Mouse (Mus musculus) limb, embryonic 14.5 days (tissue): ENCODE measurements around the gene Ndufb3. TPM values are rescaled to one million over a fixed set of nuclear protein-coding genes. Genes with fewer than 3 reads are reported as not detected.
"Not testable (repeated sequence)": the region's sequence is repeated elsewhere in the genome, so short reads cannot be mapped to it uniquely, and the experiment has no call there.

Experiments
- ATAC-seq: fragments of 200-750 bp; cut with Nextera tagmentation; 2 replicates; pipeline ENCODE4 v1.8.0; 2017; ENCODE audit warnings: low read depth, moderate number of reproducible peaks, moderate TSS enrichment; ENCODE audit not compliant: low FRiP score
- DNase-seq: peaks from one replicate; pipeline ENCODE4 v3.0.0-alpha.2; 2015; ENCODE audit warnings: low spot score
- H3K27ac ChIP-seq: fragments of 300-500 bp; sonication (generic); replicated peaks from 2 replicates; pipeline ENCODE4 v1.5.1; 2014; ENCODE audit warnings: low read depth, mild to moderate bottlenecking, low read length, moderate library complexity, mixed read lengths
- H3K27me3 ChIP-seq: fragments of 300-500 bp; sonication (generic); 2 replicates; pipeline ENCODE4 v1.6.1; 2014; ENCODE audit warnings: low read length, mixed read lengths; ENCODE audit not compliant: control insufficient read depth, insufficient read depth
- H3K36me3 ChIP-seq: fragments of 300-500 bp; sonication (generic); 2 replicates; pipeline ENCODE4 v1.6.1; 2014; ENCODE audit warnings: mild to moderate bottlenecking, low read length, moderate library complexity, mixed read lengths; ENCODE audit not compliant: control insufficient read depth, insufficient read depth
- H3K4me1 ChIP-seq: fragments of 300-500 bp; sonication (generic); 2 replicates; pipeline ENCODE4 v1.6.1; 2014; ENCODE audit warnings: antibody characterized with exemption, low read length, mixed read lengths; ENCODE audit not compliant: control insufficient read depth, insufficient read depth
- H3K4me2 ChIP-seq: fragments of 300-500 bp; sonication (generic); replicated peaks from 2 replicates; pipeline ENCODE4 v1.6.1; 2014; ENCODE audit warnings: low read depth, mild to moderate bottlenecking, low read length, moderate library complexity; ENCODE audit not compliant: severe bottlenecking
- H3K4me3 ChIP-seq: fragments of 300-500 bp; sonication (generic); replicated peaks from 2 replicates; pipeline ENCODE4 v1.5.1; 2014; ENCODE audit warnings: low read length
- H3K9ac ChIP-seq: fragments of 300-500 bp; sonication (generic); 2 replicates; pipeline ENCODE4 v1.6.1; 2014; ENCODE audit warnings: mild to moderate bottlenecking, low read depth, low read length, moderate library complexity; ENCODE audit not compliant: severe bottlenecking
- H3K9me3 ChIP-seq: fragments of 300-500 bp; sonication (generic); 2 replicates; pipeline ENCODE4 v1.6.1; 2016; ENCODE audit warnings: low read length; ENCODE audit not compliant: control insufficient read depth
- POLR2A ChIP-seq: fragments of 200-500 bp; IDR thresholded peaks from 2 replicates; pipeline ENCODE4 v1.8.0; 2012; ENCODE audit warnings: inconsistent platforms, mild to moderate bottlenecking, moderate library complexity, borderline replicate concordance; ENCODE audit not compliant: insufficient read depth, insufficient read length; ENCODE audit errors: extremely low read depth
- WGBS: fragments of 180-500 bp; shearing (Covaris S2); extraction: QIAGEN DNeasy Blood & Tissue Kit; methylation state at CpG from one replicate; pipeline ENCODE4 v1.1.7; 2014; 5-methylcytosine and 5-hydroxymethylcytosine counted together
- polyA plus RNA-seq, 2 experiments: library from polyadenylated mRNA; depleted of rRNA in 1 of 2; stranded (reverse) in 1 of 2; unstranded in 1 of 2; fragments of >200 nt; fragmentation: Nextera tagmentation in 1 of 2; extraction: Ambion mirVana in 1 of 2; gene quantifications; 2 replicates each; pipeline versions ENCODE4 v1.2.1 to v1.2.3; 2012 to 2014

Ndufb3 gene
- polyA plus RNA-seq, 2 experiments, result 136 to 164 TPM

GRCm38 (mm10) chr1:58584271-58584670, 1.9 kb upstream of the Ndufb3 start:
- no peak overlapping the region for H3K27ac ChIP-seq
- no peak for ATAC-seq
- no peak overlapping the region for H3K4me3 ChIP-seq
- DNase-seq, result no peak
- 76% methylated on average over 1 of the region's 1 CpGs for WGBS
- TF ChIP-seq POLR2A, result no peak
- no peaks in the 10 kb centered on the region for H3K36me3 ChIP-seq
- H3K4me2 ChIP-seq, result no peak overlapping the region
- no peak overlapping the region for H3K9ac ChIP-seq
- H3K4me1 ChIP-seq, result peaks cover 13% of the 10 kb centered on the region
- H3K27me3 ChIP-seq, result no peaks in the 10 kb centered on the region
- no peaks in the 10 kb centered on the region for H3K9me3 ChIP-seq

GRCm38 (mm10) chr1:58585373-58586170, 612 bp upstream of the Ndufb3 start:
- 6% methylated on average over 35 of the region's 36 CpGs for WGBS
- DNase-seq, result no peak
- Histone ChIP-seq H3K4me2 (peak overlapping the region; percentile 82), H3K27ac (0 out of 2 replicates have a peak overlapping the region, but pooled peaks have one; percentile 71), H3K9ac (peak overlapping the region; percentile 77), H3K4me3 (peak overlapping the region; percentile 78), H3K4me1 (peaks cover 13% of the 10 kb centered on the region), H3K9me3 (no peaks in the 10 kb centered on the region), H3K27me3 (no peaks in the 10 kb centered on the region), H3K36me3 (no peaks in the 10 kb centered on the region)
- peak; percentile 66 for ATAC-seq
- TF ChIP-seq POLR2A, result no peak

- Histone ChIP-seq H3K36me3 (peaks cover 9% of the 10 kb centered on the region; the same call in 1 of the 2 replicates), H3K9ac (no peak overlapping the region), H3K27me3 (no peaks in the 10 kb centered on the region), H3K4me3 (peak overlapping the region; percentile 78; the same call in 1 of the 2 replicates), H3K4me1 (peaks cover 13% of the 10 kb centered on the region), H3K27ac (no peak overlapping the region), H3K9me3 (no peaks in the 10 kb centered on the region), H3K4me2 (peak overlapping the region; percentile 50; the same call in 1 of the 2 replicates)
- no peak for TF ChIP-seq POLR2A
- 82% methylated on average over 1 of the region's 1 CpGs for whole genome bisulfite sequencing
- DNase-seq (no peak), ATAC-seq (no peak)
These were observed 1.3 kb downstream of the Ndufb3 start for GRCm38 (mm10) chr1:58587491-58587890.

- DNase-seq (no peak), ATAC-seq (no peak)
- H3K9me3 ChIP-seq, result no peaks in the 10 kb centered on the region
- no peak for TF ChIP-seq POLR2A
- no peaks in the 10 kb centered on the region for H3K4me1 ChIP-seq
- no peak overlapping the region for H3K4me3 ChIP-seq
- H3K27me3 ChIP-seq, result no peaks in the 10 kb centered on the region
- H3K9ac ChIP-seq, result no peak overlapping the region
- H3K4me2 ChIP-seq, result no peak overlapping the region
- no peaks in the 10 kb centered on the region for H3K36me3 ChIP-seq
- no peak overlapping the region for H3K27ac ChIP-seq
- WGBS, result 79% methylated on average over 4 of the region's 4 CpGs
These were observed 16.5 kb downstream of the Ndufb3 start for GRCm38 (mm10) chr1:58602681-58603080.

GRCm38 (mm10) chr1:58603738-58604137, 17.6 kb downstream of the Ndufb3 start:
- Histone ChIP-seq H3K9me3 (no peaks in the 10 kb centered on the region), H3K4me1 (no peaks in the 10 kb centered on the region), H3K27me3 (no peaks in the 10 kb centered on the region), H3K4me2 (no peak overlapping the region), H3K4me3 (no peak overlapping the region), H3K9ac (no peak overlapping the region), H3K27ac (no peak overlapping the region), H3K36me3 (no peaks in the 10 kb centered on the region)
- no peak for TF ChIP-seq POLR2A
- DNase-seq (no peak), ATAC-seq (no peak)
- 76% methylated on average over 4 of the region's 4 CpGs for WGBS

- not testable (repeated sequence) for H3K27me3 ChIP-seq, H3K9ac ChIP-seq, H3K36me3 ChIP-seq, H3K27ac ChIP-seq, H3K4me1 ChIP-seq, H3K9me3 ChIP-seq, ATAC-seq, DNase-seq, H3K4me3 ChIP-seq, H3K4me2 ChIP-seq
- WGBS, result 85% methylated on average over 5 of the region's 5 CpGs
These were observed 23.4 kb downstream of the Ndufb3 start for GRCm38 (mm10) chr1:58609591-58609990.
